In the genomic region with DNA sequence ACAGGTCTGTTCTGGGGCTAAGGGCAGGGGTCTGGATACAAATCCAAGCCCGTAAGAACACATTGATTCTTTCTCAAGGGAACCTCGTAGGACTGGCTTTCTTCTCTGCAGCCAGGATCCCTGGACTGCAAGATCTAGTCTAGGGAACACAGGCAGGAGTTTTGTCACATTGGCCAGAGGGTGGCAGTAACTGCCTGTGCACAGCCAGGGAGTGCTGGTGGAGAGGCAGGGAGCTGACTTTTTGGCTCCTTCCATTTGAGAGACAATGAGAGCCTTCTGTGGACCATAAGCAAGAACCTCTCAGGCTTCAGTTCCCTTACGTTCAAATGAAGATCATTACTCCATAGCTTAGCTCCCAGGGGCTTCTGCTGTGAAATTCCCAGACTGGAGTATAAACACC, we compare ENCODE assay signal across 9 mouse cellular contexts. TPM values are rescaled to one million over a fixed set of nuclear protein-coding genes. Genes with fewer than 3 reads are reported as not detected.
A peak's percentile ranks its signal among the peaks of the same experiment; 100 is the strongest.
DNase-seq lines count a peak whose midpoint lies in the region; ATAC-seq and TF ChIP-seq lines count a peak whose summit lies in the region.
"Had no signal": no experiment of that assay in that cellular context is flagged by ENCODE, and none has a peak within 500 bp of the region (broad histone marks: within the 10 kb centered on the region; RNA-seq: fewer than 3 reads in every experiment).

No protein-coding gene starts in this region.

- peak; percentile 71 for TF ChIP-seq CTCF in heart, adult 2 months (IDR thresholded peaks at IDR 0.05)

- ATAC-seq in neural tube, embryonic 11.5 days (ENCODE audit: insufficient read depth, low FRiP score, low TSS enrichment), result no peak
- ATAC-seq in monocyte, adult 5-6 weeks (replicated peaks; ENCODE audit: insufficient number of reproducible peaks, low FRiP score, low TSS enrichment, poor library complexity, severe bottlenecking), result no peak

- intact Hi-C loops in heart, adult 2 months (cut with DNase I), result loop anchor here (1.0 to 5.0 kb wide), 2 partner anchors 83 to 369 kb away; no protein-coding TSS in a partner anchor

- peak; percentile 32 to 45 for DNase-seq in heart, adult 2 months
- DNase-seq in heart, adult 11 months, result no peak
- DNase-seq in A20 (ENCODE audit: low read depth, low spot score), result peak; percentile 34
- peak; percentile 38 for DNase-seq in adrenal gland, postnatal 25 days
- peak; percentile 37 to 50 for DNase-seq in frontal cortex, postnatal 25 days (ENCODE audit: low spot score in 2 of 2)
- DNase-seq in layer of hippocampus, adult 9-11 months, result peak; percentile 59
- peak; percentile 78 for DNase-seq in neural tube, embryonic 11.5 days (ENCODE audit: low spot score)

- H3K4me2 ChIP-seq in neural tube, embryonic 11.5 days (ENCODE audit: low read depth), result no peak overlapping the region
- H3K4me2 ChIP-seq: lung, embryonic 15.5 days had no signal

- WGBS in heart, adult 2 months, result 21% methylated on average over 3 of the region's 3 CpGs
- WGBS in neural tube, embryonic 11.5 days, result 24% methylated on average over 3 of the region's 3 CpGs

- no peaks in the 10 kb centered on the region for H3K4me1 ChIP-seq in heart, adult 2 months (ENCODE audit: control insufficient read depth, insufficient read depth, low read length)
- H3K4me1 ChIP-seq in neural tube, embryonic 11.5 days (ENCODE audit: control insufficient read depth, insufficient read depth, low read length), result peaks cover 2% of the 10 kb centered on the region; the same call in 1 of the 2 replicates

- no peak for TF ChIP-seq EP300 in heart, adult 2 months (IDR thresholded peaks at IDR 0.05; ENCODE audit: insufficient read depth, low read depth, low read length)

- peaks cover 4% of the 10 kb centered on the region; the same call in 1 of the 2 replicates for H3K36me3 ChIP-seq in heart, adult 2 months (ENCODE audit: control insufficient read depth, insufficient read depth, low read length)
- H3K36me3 ChIP-seq in neural tube, embryonic 11.5 days (ENCODE audit: control insufficient read depth, insufficient read depth, low read length), result no peaks in the 10 kb centered on the region
- H3K36me3 ChIP-seq: lung, embryonic 15.5 days had no signal

- no peak overlapping the region for H3K4me3 ChIP-seq in heart, adult 2 months
- no peak overlapping the region for H3K4me3 ChIP-seq in neural tube, embryonic 11.5 days (ENCODE audit: low read depth, low read length)
- H3K4me3 ChIP-seq: lung, embryonic 15.5 days had no signal

- H3K27ac ChIP-seq in heart, adult 2 months, result no peak overlapping the region
- no peak overlapping the region for H3K27ac ChIP-seq in neural tube, embryonic 11.5 days (ENCODE audit: low read depth, low read length)
- H3K27ac ChIP-seq: lung, embryonic 15.5 days had no signal

- no peak for TF ChIP-seq POLR2A in heart, adult 2 months (IDR thresholded peaks at IDR 0.05; ENCODE audit: insufficient read depth, low read depth, low read length)

- H3K79me2 ChIP-seq in heart, adult 2 months (replicated peaks; ENCODE audit: control insufficient read depth, insufficient read depth, low read length), result no peaks in the 10 kb centered on the region

- no peak overlapping the region for H3K9ac ChIP-seq in heart, adult 2 months (ENCODE audit: low read depth, low read length)
- H3K9ac ChIP-seq in neural tube, embryonic 11.5 days (ENCODE audit: low read length), result no peak overlapping the region
- H3K9ac ChIP-seq: lung, embryonic 15.5 days had no signal

- H3K27me3 ChIP-seq in heart, adult 2 months (ENCODE audit: control insufficient read depth, insufficient read depth, low read length), result no peaks in the 10 kb centered on the region
- H3K27me3 ChIP-seq in neural tube, embryonic 11.5 days (ENCODE audit: control insufficient read depth, insufficient read depth, low read length), result peaks cover 3% of the 10 kb centered on the region; the same call in 1 of the 2 replicates
- H3K27me3 ChIP-seq: lung, embryonic 15.5 days had no signal

- H3K9me3 ChIP-seq in neural tube, embryonic 11.5 days (ENCODE audit: control insufficient read depth, low read length), result no peaks in the 10 kb centered on the region
- H3K9me3 ChIP-seq: lung, embryonic 15.5 days had no signal

RNA-seq across cellular contexts. Expression of gene Wdr61, which starts 4.1 kb away (rescaled TPM):
- total RNA-seq in heart, adult 2 months (2021), result 10 to 100 TPM; 29.0 to 29.6 TPM
- polyA plus RNA-seq in heart, adult 2 months (2012; rRNA removed), result 21.3 and 37.7 TPM in 2 replicates
- 63.7 and 72.0 TPM in 2 replicates for total RNA-seq in adrenal gland, postnatal 25 days (2021)
- polyA plus RNA-seq in neural tube, embryonic 11.5 days (2014; fragmentation: Nextera tagmentation; extraction: Ambion mirVana), result 145 and 147 TPM in 2 replicates
- 32.9 to 54.9 TPM (median 49.8 TPM) in 3 replicates for total RNA-seq in monocyte, adult 5-6 weeks (2017)

RNA-seq across cellular contexts. Expression of gene Crabp1, which starts 26.2 kb away (rescaled TPM):
- not detected for total RNA-seq in heart, adult 2 months (2021)
- 0.23 TPM in 1 of 2 replicates, not detected in the other for polyA plus RNA-seq in heart, adult 2 months (2012; rRNA removed)
- 8.4 and 9.5 TPM in 2 replicates for total RNA-seq in adrenal gland, postnatal 25 days (2021)
- polyA plus RNA-seq in neural tube, embryonic 11.5 days (2014; fragmentation: Nextera tagmentation; extraction: Ambion mirVana), result 719 and 730 TPM in 2 replicates
- not detected in 3 replicates for total RNA-seq in monocyte, adult 5-6 weeks (2017)

RNA-seq across cellular contexts. Expression of gene Dnaja4, which starts 39.7 kb away (rescaled TPM):
- 10 to 100 TPM; 81.9 to 85.5 TPM for total RNA-seq in heart, adult 2 months (2021)
- polyA plus RNA-seq in heart, adult 2 months (2012; rRNA removed), result 39.1 and 69.8 TPM in 2 replicates
- 16.7 and 23.1 TPM in 2 replicates for total RNA-seq in adrenal gland, postnatal 25 days (2021)
- polyA plus RNA-seq in neural tube, embryonic 11.5 days (2014; fragmentation: Nextera tagmentation; extraction: Ambion mirVana), result 3.7 and 4.3 TPM in 2 replicates
- total RNA-seq in monocyte, adult 5-6 weeks (2017), result 6.1 to 14.0 TPM (median 7.8 TPM) in 3 replicates
